Mouse (Mus musculus) hematopoietic stem cell, adult 5-6 weeks (primary cell): ENCODE measurements at regions not wholly inside any gene's neighbourhood (a gene's known extent, or its start where the extent isn't known, plus 50 kb on each side); places are given as distances from the start of the nearest gene placed in this dataset.

Experiments
- ATAC-seq, 2 experiments: fragments of 125-278 bp in 1 of 2; replicated peaks in 1 of 2; 2 replicates each; pipeline ENCODE4 v1.8.0; 2016 to 2017; ENCODE audit warnings: inconsistent platforms in 2 of 2, mild to moderate bottlenecking in 2 of 2, moderate number of reproducible peaks in 2 of 2, low read depth in 1 of 2, moderate TSS enrichment in 1 of 2; ENCODE audit not compliant: low FRiP score in 2 of 2, poor library complexity in 2 of 2, severe bottlenecking in 2 of 2, insufficient read depth in 1 of 2, low TSS enrichment in 1 of 2

- ATAC-seq: no peak
These were observed 155.2 kb upstream of the Shcbp1 start for GRCm38 (mm10) chr8:4934551-4934950.

DNA sequence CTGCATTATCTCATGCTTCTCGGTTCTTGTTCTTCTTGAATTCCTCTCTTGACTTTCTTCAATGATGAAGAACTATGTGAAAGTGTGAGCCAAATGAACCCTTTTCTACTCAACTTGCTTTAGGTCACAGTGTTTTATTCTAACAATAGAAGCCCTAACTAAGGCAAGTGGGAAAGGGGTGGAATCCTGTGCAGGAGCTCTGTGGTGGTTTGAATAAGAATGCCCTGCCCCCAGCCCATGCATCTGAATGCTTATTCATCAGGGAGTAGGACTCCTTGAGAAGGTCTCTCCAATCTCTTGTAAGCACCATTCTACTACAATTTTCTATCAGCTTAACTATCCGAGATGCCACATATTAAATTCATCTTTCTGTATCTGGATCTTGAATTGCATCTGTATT is 154.7 kb upstream of the Shcbp1 start:
- ATAC-seq: no peak

- ATAC-seq: no peak
These were observed 137.1 kb upstream of the Shcbp1 start for GRCm38 (mm10) chr8:4916447-4916846.

DNA sequence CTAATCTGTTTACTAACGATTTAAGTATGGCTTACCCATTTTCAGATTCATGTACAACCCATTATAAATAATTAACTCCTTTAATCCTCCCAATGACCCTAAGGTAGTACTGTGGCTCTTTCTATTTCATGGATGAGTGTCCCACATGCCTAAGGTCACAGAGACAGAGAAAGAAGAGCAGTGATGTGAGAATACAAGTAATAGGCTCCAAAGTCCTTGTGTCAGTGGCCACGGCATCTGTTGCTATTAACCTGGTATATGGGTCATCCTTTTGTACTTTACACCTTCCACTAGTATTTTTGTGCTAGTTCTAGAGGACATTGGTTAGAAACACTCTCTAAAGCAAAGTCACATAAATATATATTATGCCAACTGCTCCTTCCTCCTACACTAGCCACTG is 115.7 kb upstream of the Shcbp1 start:
- ATAC-seq: no peak

- ATAC-seq: 0 out of 4 replicates have a peak, but pooled peaks of 1 of the 2 experiments have one; percentile 32
These were observed 89.4 kb upstream of the Shcbp1 start for GRCm38 (mm10) chr8:4868761-4869160.

DNA sequence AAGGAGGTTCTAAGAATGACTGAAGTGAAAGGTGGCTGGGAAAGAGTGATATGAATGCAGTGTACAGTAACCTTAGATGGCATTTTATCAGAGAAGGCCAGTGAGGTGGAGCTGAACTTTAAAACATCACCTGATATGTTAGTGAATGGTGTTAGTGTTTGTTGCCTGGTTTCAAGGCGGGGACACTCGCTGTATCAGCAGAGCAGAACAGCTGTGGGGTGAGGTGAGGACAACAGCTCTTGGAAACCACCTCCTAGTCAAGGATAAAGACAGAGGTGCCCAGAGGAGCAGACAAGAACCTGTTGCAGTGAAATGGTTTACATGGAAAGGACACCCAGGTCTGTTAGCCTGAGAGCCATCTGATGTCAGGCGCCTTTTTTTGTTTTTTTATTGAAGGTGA is 59.7 kb upstream of the Shcbp1 start:
- no peak for ATAC-seq

- no peak for ATAC-seq
These were observed 59.2 kb upstream of the Shcbp1 start for GRCm38 (mm10) chr8:4838527-4838926.

- ATAC-seq: no peak
These were observed 58.4 kb upstream of the Shcbp1 start for GRCm38 (mm10) chr8:4837719-4838118.

DNA sequence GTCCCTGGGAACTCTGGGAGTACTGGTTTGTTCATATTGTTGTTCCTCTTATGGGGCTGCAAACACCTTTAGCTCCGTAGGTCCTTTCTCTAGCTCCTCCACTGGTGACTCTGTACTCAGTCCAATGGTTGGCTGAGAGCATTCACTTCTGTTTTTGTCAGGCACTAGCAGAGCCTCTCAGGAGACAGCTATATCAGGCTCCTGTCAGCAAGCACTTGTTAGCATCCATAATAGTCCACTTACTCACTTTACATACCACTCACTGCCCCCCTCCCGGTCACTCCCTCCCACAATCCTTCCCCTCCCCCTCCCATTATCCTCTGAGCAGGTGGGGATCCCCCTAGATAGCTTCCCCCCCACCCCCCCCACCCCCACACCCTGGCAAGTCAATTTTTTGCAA is 57.3 kb upstream of the Shcbp1 start:
- no peak for ATAC-seq
